Mouse (Mus musculus) frontal cortex, adult (tissue): Measurements from ENCODE around the gene Osbpl11.
"Not testable (repeated sequence)": the region's sequence is repeated elsewhere in the genome, so short reads cannot be mapped to it uniquely, and the experiment has no call there.

Source experiments
- ATAC-seq: cut with Nextera tagmentation; 2 replicates; pipeline ENCODE4 v1.9.2; 2017; ENCODE audit warnings: mild to moderate bottlenecking, moderate library complexity, mixed read lengths; ENCODE audit not compliant: low TSS enrichment

Osbpl11 gene

GRCm38 (mm10) chr16:33184901-33185260 is at the start of gene Osbpl11:
TSS of gene Osbpl11 (plus strand) at chr16:33185071.
- peak; percentile 96 for ATAC-seq

GRCm38 (mm10) chr16:33135167-33135566 is 49.7 kb upstream of the Osbpl11 start:
- ATAC-seq, result no peak

GRCm38 (mm10) chr16:33139061-33139460 is 45.8 kb upstream of the Osbpl11 start:
- ATAC-seq, result not testable (repeated sequence)

DNA sequence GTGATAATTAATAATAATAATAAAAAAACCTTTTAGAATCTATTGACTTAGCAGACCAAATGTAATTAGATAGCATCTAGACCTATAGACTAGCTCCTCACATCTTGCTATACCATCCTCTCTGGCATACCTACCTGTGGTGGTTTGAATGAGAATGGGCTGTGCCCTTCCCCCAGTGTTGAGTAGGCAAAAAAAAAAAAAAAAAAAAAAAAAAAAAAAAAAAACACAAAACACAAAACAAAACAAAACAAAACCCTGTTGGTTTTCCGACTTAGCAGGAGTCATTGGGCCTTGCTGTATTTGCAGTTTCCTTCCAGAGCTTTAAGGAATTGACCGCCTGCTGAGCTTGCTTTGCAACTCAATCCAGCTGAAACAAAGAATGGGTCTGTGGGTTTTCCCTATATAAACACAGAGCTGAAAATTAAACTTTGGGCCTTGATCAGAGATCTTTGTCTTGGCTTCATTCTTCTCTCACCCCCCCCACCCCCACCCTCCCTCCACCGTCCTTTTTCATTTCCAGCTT is 43.1 kb upstream of the Osbpl11 start:
- no peak for ATAC-seq

DNA sequence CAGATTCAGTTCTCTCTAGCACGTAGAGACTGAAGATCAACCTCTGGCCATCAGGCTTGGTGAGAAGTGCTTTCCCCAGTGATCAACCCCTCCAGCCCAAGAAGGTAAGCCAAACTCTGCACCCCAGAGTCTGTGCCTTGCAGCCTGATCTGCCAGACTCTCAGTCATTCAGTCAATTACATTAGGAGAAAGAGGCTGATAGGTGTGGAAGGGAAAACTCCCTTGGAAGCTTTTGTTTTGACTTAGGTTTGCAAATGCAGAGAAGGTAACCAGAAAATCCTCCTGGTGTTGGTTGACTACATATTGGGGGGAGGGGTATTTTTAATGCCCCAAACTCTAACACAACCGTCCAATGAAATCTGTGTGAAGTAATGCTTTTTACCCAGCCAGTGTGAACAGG is 41.4 kb upstream of the Osbpl11 start:
- ATAC-seq, result no peak

DNA sequence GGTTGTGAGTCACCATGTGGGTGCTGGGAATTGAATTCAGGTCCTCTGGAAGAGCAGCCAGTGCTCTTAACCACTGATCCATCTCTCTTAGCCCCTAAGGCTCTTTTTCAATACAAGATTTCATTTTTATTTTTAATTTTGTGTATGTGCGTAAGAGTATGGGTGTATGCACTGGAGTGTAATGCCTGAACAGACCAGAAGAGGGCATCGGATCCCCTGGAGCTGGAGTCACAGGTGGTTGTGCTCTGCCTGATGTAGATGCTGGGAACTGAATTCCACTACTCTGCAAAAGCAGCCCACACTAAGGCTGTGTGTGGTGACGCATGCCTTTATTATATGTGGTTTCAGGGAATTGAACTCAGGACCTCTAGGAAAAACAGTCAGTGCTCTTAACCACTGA is 38.7 kb upstream of the Osbpl11 start:
- no peak for ATAC-seq

DNA sequence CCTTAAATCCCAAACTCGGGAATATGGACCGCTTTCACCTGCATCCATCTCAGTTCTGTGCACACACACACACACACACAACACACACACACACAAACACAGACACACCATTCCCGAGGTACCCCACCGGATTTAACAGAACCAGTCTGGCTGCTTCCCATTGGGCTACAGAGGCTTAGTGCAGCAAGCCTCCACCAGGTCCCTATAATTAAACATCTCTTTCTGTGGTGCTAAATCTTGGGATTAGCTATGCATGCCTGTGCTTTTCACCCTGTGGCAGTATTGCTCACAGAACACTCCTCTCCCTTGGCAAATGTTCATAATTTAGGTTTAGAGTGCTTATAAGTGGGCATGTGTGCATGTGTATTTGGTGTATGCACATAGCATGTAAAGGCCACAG is 36.7 kb upstream of the Osbpl11 start:
- no peak for ATAC-seq

DNA sequence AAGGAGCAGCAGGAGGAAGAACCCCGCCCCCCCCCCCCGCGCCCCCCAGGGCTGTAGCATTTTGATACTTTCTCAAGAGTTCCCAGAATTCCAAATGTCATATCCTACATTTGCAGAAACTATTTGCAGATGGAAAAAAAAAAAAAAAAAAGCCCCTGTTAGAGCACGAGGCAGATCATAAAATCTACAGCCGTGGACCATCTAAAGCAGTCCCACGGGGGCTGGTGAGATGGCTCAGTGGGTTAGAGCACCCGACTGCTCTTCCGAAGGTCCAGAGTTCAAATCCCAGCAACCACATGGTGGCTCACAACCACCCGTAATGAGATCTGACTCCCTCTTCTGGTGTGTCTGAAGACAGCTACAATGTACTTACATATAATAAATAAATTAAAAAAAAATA is 34.0 kb upstream of the Osbpl11 start:
- not testable (repeated sequence) for ATAC-seq

DNA sequence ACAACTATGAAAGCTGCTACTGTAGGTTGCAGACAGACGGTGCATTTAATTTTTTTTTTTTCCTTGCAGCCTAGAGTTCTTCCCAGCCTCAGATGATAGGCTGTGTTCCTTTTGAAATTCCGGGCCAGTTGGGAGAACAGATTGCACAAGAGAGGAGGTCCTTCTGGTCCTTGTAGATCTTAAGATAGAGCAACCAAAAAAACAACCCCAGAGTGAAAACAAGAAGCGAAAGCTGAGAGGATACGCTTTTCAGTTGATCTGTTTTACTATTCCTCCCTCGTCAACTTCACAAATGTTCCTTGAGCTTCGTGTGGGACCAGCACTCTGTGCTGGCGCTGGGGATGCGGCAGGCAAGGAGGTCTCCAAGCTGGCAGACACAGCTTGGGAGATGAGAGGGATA is 33.3 kb upstream of the Osbpl11 start:
- peak; percentile 94 for ATAC-seq

DNA sequence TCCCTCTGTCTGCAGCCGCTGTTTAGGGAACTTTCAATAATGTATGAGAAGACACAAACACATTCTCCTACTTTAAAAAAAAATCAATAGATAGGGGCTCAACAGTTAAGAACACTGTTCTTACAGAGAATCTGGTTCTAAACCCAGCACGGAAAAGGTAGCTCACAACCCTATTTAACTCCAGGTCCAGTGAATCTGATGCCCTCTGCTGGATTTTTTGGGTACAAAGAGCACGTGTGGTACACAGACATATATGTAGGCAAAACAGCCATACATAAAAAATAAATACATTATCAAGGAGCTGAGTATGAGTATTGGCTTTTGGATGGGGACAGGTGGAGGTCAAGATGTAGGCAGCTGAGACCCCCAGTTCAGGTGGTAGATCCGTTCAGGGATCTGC is 29.9 kb upstream of the Osbpl11 start:
- no peak for ATAC-seq

GRCm38 (mm10) chr16:33158006-33158405 is 26.9 kb upstream of the Osbpl11 start:
- no peak for ATAC-seq

GRCm38 (mm10) chr16:33158590-33159071 is 26.2 kb upstream of the Osbpl11 start:
- ATAC-seq, result peak; percentile 73

DNA sequence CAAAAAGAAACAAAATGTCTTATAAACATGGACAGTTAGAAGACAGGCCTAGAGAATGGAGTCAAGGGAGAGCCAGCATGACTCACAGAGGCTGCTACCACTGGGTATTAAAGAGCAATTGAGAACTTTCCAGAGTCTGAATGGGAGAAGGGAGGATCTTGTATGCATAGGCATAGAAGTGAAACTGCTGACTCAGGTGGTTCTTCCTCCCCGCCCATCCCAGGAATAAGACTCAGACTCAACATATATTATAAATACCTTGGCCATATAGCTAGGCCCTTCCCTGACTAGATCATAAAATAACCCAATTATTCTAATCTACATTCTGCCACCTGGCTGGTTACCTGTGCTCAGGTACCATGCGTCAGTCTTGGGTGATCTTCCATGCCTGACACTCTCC is 25.5 kb upstream of the Osbpl11 start:
- ATAC-seq, result no peak

DNA sequence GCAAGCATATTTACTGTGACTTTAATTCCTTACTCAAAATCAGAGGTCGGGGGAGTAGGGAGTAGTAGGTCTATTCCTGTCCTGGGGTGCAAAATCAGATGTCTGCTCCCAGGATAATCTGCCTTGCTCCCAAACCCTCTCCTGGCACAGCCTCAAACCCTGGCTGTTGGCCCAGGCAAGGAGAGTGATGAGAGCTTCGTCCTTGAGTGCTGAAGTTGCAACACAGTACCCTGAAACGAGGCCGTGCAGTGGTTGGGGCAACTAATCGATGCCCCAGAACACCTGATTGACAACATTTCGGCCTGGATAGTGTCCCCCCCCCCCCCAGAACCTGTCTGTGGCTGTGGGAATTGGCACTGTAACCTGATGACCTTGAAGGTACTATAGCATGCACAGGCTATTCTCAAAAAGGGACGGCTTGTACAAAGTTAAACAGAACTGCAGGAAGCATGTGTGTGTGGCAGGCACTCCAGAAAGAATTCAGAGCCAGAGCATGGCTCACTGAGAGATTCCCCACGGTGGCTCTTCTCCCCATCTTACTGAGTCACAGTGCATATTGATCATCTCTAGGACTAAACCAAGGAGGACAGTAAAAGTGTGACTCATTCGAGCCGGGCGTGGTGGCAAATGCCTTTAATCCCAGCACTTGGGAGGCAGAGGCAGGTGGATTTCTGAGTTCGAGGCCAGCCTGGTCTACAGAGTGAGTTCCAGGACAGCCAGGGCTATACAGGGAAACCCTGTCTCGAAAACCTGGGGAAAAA is 21.4 kb upstream of the Osbpl11 start:
- ATAC-seq, result peak; percentile 53

- not testable (repeated sequence) for ATAC-seq
Observed at GRCm38 (mm10) chr16:33166284-33166683, 18.6 kb upstream of the Osbpl11 start.

GRCm38 (mm10) chr16:33167537-33167936 is 17.3 kb upstream of the Osbpl11 start:
- ATAC-seq, result no peak

DNA sequence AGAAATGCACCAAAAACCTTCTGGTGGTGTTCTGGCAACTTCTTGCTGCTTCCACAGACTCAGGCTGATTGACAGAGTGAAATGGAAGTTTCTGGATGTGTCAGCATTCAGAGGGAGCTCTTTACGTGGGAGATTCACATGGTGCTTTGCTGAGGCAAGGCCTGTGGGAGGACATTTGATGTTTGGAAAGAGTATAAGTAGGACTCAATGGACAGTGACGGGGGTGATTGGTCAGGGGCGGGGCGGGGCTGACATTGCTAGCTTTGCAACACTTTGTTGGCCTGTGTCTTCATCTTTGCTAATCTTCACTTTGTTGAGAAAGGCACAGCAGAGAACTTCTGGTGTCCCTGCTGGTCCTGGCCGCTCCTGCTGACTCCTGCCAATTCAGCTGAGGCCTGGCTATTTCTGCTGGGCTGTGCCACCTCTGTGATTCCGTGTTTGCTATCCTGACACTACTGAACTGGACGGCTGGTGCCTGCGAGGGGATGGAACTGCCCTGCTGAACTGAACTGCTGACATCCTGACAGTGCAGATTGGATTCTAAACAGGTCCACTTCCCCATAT is 15.3 kb upstream of the Osbpl11 start:
- ATAC-seq, result no peak

DNA sequence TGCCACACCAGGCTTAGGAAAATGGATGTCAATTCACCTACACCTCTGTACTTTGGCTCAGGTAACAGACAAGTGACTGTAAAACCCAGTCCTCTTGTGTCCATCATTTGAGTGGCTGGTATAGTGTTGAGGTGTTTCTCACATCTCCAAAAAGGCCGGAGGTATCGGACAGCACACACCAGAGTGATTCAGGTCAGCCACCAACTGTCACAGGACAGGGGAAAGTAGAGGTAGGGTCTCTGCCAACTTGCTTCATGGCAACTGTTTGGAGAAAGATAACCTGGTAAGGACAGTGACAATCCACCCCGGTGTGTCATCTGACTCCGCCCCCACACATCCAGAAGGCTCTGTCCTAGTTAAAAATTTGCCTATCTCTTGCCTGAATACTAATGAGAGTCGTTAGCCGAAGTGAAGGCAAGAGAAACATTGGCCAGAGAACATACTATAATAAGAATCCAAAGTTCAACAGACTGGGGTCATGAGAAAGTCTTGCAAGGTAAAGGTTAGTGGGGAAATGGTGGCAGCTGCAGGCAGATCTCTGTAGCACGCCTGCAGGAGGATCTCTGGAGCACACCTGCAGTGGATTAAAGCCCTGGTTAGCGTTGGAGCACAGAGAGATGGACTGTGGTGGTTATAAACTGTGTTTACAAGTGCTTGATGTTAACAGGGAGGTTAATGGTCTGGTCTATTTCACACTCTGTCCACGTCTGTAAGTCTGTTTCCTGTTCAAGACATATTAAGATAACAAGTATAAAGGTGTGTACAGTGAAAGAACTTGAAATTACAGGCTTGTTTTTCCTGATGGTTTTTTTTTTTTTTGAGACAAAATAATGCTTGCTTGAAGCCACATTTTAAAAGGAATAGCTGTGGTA is 13.9 kb upstream of the Osbpl11 start:
- ATAC-seq, result no peak

DNA sequence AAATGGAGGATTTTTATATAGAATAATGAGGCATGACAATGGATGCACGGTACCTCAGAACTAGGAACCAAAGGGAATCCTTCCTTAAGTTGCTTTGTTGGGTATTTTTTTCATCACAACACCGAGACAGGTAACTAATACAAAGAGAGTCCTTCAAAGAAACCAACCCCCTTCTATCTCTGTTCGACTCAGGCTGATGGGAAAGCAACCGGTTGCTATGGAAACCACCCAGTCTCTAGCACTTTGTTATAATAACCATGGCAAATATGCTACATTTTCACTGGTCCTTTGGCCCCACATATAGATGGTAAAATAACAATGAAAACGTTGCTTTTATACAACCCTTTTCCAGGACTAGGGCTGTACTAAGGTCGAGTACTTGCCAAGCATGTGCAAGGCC is 13.1 kb upstream of the Osbpl11 start:
- no peak for ATAC-seq

DNA sequence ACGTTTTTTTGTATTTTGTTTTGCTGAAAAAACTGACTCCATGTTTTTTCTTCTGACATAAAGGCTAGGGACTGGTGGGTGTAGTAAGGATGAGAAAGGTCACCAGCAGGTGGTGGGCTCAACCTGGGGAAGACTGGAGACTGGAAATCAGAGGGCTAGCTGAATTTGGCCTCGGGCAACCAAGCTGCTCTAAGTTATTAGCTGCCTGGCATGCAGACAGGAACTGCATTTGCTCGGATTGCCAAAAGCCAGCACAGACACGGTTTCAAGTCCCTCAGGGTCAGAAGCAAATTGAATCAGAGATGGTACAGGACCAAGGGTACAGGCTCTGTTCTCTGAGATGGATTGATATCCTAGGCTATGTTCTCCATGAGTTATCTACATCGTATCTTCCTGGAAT is 11.7 kb upstream of the Osbpl11 start:
- ATAC-seq, result no peak

DNA sequence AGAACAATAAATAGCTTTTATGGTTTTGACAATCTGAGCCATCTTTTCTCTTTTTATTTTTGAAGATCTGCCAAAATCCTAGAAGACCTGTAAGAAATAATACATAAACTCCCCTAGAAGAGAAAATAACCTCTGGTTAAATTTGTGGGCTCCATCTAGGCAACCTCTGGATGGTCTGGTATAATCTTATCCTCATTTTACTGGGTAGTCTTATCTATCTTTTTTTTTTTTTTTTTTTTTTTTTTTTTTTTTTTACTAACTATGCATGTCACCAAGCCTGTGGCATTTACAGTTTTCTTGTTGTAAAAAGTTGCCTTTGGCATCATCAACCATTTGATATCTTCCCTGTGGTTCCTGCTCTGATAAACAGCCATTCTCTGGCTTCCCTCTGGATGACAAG is 10.2 kb upstream of the Osbpl11 start:
- ATAC-seq, result no peak

GRCm38 (mm10) chr16:33176831-33177230 is 8.0 kb upstream of the Osbpl11 start:
- ATAC-seq, result not testable (repeated sequence)
